Mouse (Mus musculus) brain, embryonic 14.5 days (tissue): ENCODE measurements around the gene Cldn11.

Experiments used
- CTCF ChIP-seq: fragments of 200-500 bp; IDR thresholded peaks from 2 replicates; pipeline ENCODE4 v1.5.1; 2012; ENCODE audit warnings: inconsistent platforms, mild to moderate bottlenecking, moderate library complexity, borderline replicate concordance; ENCODE audit not compliant: insufficient read depth, insufficient read length; ENCODE audit errors: extremely low read depth
- POLR2A ChIP-seq: fragments of 200-500 bp; IDR thresholded peaks from 2 replicates; pipeline ENCODE4 v1.6.1; 2012; ENCODE audit warnings: mild to moderate bottlenecking, inconsistent platforms, borderline replicate concordance; ENCODE audit not compliant: poor library complexity, insufficient read depth, insufficient read length, severe bottlenecking; ENCODE audit errors: extremely low read depth

DNA sequence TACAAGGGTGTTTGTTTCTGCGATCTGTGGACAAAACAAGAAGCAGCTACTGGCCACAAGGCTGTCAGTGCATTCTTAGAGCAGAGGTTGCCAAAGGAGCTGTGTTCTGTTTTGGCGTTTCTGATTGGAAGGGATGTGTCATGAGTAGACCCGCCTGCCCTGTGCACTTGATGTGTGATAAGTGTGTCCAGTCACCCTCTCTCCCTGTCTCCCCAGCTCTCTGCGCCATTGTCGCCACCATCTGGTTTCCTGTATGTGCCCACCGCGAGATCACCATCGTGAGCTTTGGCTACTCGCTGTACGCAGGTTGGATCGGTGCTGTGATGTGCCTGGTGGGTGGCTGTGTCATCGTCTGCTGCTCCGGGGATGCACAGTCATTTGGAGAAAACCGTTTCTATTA, 13.1 kb downstream of the Cldn11 start:
- TF ChIP-seq CTCF, result no peak
- no peak for TF ChIP-seq POLR2A
